Mouse (Mus musculus) olfactory bulb, adult 2 months (tissue): ENCODE measurements around the gene Gm47995. TPM values are rescaled to one million over a fixed set of nuclear protein-coding genes. Genes with fewer than 3 reads are reported as not detected.

Experiments used
- H3K27ac ChIP-seq: fragments of 200-500 bp; 2 replicates; pipeline ENCODE4 v1.5.1; 2012; ENCODE audit warnings: low read depth, low read length; ENCODE audit not compliant: insufficient read depth
- H3K4me1 ChIP-seq: fragments of 200-500 bp; 2 replicates; pipeline ENCODE4 v1.6.1; 2012; ENCODE audit warnings: low read length; ENCODE audit not compliant: control insufficient read depth, insufficient read depth
- H3K4me3 ChIP-seq: fragments of 200-500 bp; 2 replicates; pipeline ENCODE4 v1.5.1; 2012; ENCODE audit warnings: mild to moderate bottlenecking, low read depth, low read length, moderate library complexity; ENCODE audit not compliant: insufficient read depth
- CTCF ChIP-seq: fragments of 200-500 bp; IDR thresholded peaks from 2 replicates; pipeline ENCODE4 v1.5.1; 2012; ENCODE audit warnings: low read depth, mild to moderate bottlenecking, low read length, moderate library complexity; ENCODE audit not compliant: insufficient read depth
- POLR2A ChIP-seq: fragments of 200-500 bp; IDR thresholded peaks from 2 replicates; pipeline ENCODE4 v1.6.1; 2012; ENCODE audit warnings: mild to moderate bottlenecking, low read depth, low read length, moderate library complexity; ENCODE audit not compliant: insufficient read depth
- WGBS: fragments of 180-500 bp; shearing (Covaris S2); methylation state at CpG from one replicate; pipeline ENCODE4 v1.1.7; 2018; 5-methylcytosine and 5-hydroxymethylcytosine counted together
- polyA plus RNA-seq: library from polyadenylated mRNA; stranded (reverse); fragments of >200 nt; gene quantifications from 2 replicates; pipeline ENCODE4 v1.2.4, GENCODE M21; 2012; ENCODE audit warnings: low replicate concordance; ENCODE audit not compliant: missing spikeins, insufficient read depth, insufficient read length

Gene Gm47995
- polyA plus RNA-seq, 1 experiment, result not detected

- no peak overlapping the region for H3K27ac ChIP-seq
- no peaks in the 10 kb centered on the region for H3K4me1 ChIP-seq
- no peak overlapping the region for H3K4me3 ChIP-seq
- WGBS, result 90% methylated on average over 2 of the region's 2 CpGs
- TF ChIP-seq POLR2A, result no peak
- TF ChIP-seq CTCF, result no peak
Measured at GRCm38 (mm10) chr1:151158857-151159510, 39.3 kb upstream of the Gm47995 start.

DNA sequence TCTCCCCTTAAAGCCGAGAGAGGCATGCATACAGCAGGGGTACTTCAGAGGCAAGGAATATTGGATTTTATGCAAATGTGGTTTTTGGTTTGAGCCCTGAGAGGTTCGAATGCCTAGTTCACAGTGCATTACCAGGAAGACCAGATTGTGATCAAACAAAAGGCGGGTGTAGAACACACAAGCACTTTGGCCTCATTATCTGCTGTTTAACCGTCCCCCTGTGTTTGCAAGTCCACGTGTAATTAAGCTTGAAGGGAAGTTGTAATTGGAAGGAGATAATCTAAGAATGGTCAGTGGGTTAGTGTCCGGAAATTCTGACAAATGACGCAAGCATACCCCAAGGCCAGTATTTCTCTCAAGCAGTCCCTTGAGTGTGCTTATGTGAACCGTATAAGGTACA lies 32.2 kb upstream of the Gm47995 start:
- Histone ChIP-seq H3K4me3 (no peak overlapping the region), H3K4me1 (no peaks in the 10 kb centered on the region; the same call in 1 of the 2 replicates), H3K27ac (no peak overlapping the region)
- 72% methylated on average over 8 of the region's 8 CpGs for WGBS
- TF ChIP-seq POLR2A (no peak), CTCF (no peak)

- TF ChIP-seq CTCF, result no peak
- TF ChIP-seq POLR2A, result no peak
- Histone ChIP-seq H3K27ac (no peak overlapping the region), H3K4me3 (no peak overlapping the region), H3K4me1 (no peaks in the 10 kb centered on the region; the same call in 1 of the 2 replicates)
- 71% methylated on average over 12 of the region's 12 CpGs for WGBS
Measured at GRCm38 (mm10) chr1:151167297-151168047, 30.8 kb upstream of the Gm47995 start.

DNA sequence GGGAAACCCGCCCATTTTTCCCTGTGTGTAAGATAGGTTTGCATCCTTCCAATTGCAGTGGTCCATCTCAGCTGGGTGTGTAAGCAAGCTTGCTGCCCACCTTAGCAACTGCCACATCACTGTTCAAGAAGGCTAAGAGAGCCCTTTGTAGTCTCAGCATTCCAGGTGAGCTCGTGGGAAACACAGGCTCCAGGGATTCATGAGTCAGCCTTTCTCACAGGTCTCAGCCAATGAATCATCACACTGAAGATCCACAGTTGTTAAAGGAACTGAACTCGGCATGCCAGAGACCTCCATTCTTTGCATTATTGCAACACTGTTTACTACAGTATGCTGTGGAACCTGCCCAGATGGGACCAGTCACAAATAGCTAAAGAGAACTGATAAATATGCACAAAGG lies 29.6 kb upstream of the Gm47995 start:
- H3K4me3 ChIP-seq, result no peak overlapping the region
- no peaks in the 10 kb centered on the region; the same call in 1 of the 2 replicates for H3K4me1 ChIP-seq
- no peak for TF ChIP-seq CTCF
- no peak for TF ChIP-seq POLR2A
- WGBS, result 65% methylated on average over 3 of the region's 3 CpGs
- no peak overlapping the region for H3K27ac ChIP-seq

GRCm38 (mm10) chr1:151171572-151172461 lies 26.4 kb upstream of the Gm47995 start:
- no peak overlapping the region for H3K4me3 ChIP-seq
- TF ChIP-seq CTCF (no peak), POLR2A (no peak)
- 82% methylated on average over 2 of the region's 2 CpGs for WGBS
- H3K4me1 ChIP-seq, result no peaks in the 10 kb centered on the region; the same call in 1 of the 2 replicates
- no peak overlapping the region for H3K27ac ChIP-seq

DNA sequence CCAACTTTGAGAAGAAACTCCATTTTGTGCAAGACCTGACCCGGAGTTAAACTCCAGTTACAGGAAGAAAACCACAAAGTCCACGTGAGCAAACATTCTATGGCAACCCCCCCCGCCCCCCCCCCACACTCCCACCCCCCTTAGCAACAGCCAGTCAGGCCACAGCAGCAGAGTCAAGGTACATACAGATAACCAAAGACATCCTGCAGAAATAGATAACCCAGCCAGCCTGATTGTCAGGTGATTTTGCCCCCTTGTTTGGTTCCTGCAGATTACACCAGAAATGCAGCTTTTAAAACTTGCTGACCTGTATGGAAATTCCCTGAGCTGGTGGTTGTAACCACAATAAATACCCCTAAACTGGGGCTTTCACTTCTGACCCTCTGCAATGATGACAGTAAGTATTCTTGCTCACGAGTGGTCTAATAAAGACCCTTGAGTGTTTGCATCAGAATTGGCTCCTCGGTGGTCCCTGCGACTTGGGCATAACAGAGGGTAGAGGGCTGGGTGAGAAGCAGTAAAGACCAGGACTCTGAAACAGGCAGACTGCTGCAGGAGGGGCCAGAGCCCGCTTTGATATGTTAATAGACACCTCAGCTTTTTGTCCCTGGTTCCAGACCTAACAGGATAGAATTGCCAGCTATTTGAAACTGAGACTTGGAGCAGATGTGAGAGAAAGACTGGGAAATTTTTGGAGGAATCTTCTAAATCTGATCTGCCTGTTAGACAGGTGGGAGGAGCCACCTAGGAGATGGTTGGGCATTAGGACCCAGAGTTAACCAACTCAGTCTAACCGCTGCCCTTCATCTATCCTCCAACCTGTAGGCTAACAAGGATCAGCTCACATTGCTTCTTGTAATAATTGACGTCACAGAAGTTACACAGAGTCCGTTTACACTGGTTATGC lies 21.0 kb upstream of the Gm47995 start:
- WGBS, result 23% methylated on average over 10 of the region's 10 CpGs
- H3K4me1 ChIP-seq, result no peaks in the 10 kb centered on the region
- no peak overlapping the region for H3K4me3 ChIP-seq
- no peak overlapping the region for H3K27ac ChIP-seq
- no peak for TF ChIP-seq POLR2A
- no peak for TF ChIP-seq CTCF

- H3K4me1 ChIP-seq, result no peaks in the 10 kb centered on the region
- WGBS, result 41% methylated on average over 4 of the region's 4 CpGs
- TF ChIP-seq POLR2A (no peak), CTCF (no peak)
Measured at GRCm38 (mm10) chr1:151177937-151178271, 20.3 kb upstream of the Gm47995 start.

DNA sequence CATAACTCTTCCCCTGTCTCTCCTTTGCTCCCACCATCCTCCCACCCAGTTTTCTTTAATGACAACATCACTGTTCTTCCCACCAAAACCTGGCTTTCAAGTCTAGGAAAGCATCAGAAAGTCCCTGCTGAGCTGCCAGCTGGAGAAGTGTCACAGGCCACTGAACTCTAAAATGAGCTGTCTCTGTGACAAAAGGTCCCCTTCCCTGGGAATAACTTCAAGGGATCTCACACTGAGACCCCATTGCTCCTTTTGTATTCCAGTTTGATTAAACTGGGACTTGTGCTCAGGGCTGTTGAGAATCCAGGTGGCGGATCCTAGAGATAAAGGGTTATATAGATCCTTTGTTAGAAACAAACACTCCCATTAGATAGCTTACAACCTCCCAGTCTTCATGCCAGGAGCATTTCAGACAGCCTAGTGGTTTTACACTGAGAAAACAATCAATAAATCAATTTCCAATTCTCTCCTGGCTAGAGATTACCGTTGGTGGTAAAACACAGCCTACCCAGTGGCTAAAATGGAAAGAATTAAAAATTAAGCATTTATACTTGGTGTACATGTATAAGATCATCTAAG lies 19.7 kb upstream of the Gm47995 start:
- 81% methylated on average over 2 of the region's 2 CpGs for WGBS
- no peak for TF ChIP-seq CTCF
- TF ChIP-seq POLR2A, result no peak
- no peak overlapping the region for H3K4me3 ChIP-seq
- H3K4me1 ChIP-seq, result no peaks in the 10 kb centered on the region
- H3K27ac ChIP-seq, result no peak overlapping the region

More at GRCm38 (mm10) chr1:151177937-151178271, 20.3 kb upstream of the Gm47995 start:
- Histone ChIP-seq H3K4me3 (no peak overlapping the region), H3K27ac (no peak overlapping the region)
